Mouse (Mus musculus): ENCODE results near the gene Dclk2.
A peak's percentile ranks its signal among the peaks of the same experiment; 100 is the strongest.

Dclk2 gene

GRCm38 (mm10) chr3:86894491-86894890 lies 26.2 kb downstream of the Dclk2 start:
- no peak for DNase-seq (ENCODE audit: low read depth, low spot score)

- DNase-seq (ENCODE audit: low read depth, low spot score): no peak
Measured at GRCm38 (mm10) chr3:86887512-86887911, 33.1 kb downstream of the Dclk2 start.

- no peak for DNase-seq (ENCODE audit: low read depth, low spot score)
Measured at GRCm38 (mm10) chr3:86885180-86885579, 35.5 kb downstream of the Dclk2 start.

GRCm38 (mm10) chr3:86884481-86884880 lies 36.2 kb downstream of the Dclk2 start:
- peak; percentile 89 for DNase-seq (ENCODE audit: low read depth, low spot score)

DNA sequence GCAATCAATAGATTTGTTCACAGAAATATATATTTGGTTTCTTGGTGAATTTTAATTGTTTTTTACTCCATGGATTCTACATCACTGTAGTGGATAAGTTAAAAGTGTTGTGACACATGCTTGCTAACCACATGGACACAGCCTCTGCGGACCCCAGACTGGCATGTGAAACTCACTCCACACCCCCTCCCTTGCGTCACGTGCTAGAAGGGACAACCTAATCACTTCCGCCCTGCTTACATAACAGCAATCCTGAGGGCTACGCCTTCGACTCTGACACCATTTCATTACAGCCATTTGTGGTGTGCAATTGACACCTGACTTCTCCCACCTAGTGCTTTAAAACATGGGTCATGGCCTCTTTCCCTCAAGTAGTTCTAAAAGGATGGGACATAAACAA lies 36.7 kb downstream of the Dclk2 start:
- DNase-seq (ENCODE audit: low read depth, low spot score): no peak

- no peak for DNase-seq (ENCODE audit: low read depth, low spot score)
Measured at GRCm38 (mm10) chr3:86875912-86876311, 44.7 kb downstream of the Dclk2 start.

DNA sequence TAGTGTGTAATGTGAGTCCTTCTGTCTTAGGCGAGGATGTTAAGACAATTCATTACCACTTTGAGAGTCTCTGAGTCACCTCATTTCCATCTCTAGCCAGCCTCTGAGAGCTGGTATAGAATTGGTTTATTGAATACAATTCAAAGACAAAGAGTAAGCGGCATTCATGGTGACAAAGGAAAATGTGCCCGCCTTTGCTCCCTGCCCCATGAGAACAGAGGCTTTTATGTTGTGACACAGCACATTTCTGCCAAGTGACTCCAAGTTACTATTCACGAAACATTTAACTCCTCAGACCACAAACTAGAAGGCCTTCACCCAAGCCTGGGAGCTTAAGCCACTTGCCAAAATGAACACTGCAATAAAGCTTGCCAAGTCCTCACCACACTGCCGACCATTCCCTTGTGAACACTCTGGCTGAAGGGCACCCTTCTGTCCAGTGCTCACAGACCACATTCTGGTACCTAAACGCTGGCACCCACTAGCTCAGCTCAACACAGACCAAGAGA lies 47.5 kb downstream of the Dclk2 start:
- DNase-seq (ENCODE audit: low read depth, low spot score): no peak

DNA sequence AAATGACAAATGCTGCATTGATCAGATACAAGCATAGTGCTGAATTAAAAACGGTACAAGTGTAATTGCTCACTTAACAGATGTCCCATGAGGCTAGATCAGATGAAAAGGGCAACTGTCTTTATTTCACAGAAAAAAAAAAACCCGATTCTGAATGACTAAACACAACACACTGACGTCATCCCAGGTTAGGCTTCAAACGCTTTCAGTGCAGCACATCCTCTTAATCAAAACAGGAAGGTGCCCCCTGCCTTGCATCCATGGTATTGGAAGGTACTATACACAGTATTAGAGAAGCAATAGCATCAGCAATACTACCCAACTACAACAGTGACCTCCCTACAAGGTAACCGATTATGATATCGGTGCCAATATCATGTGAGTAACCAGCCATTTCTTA lies 49.7 kb downstream of the Dclk2 start:
- no peak for DNase-seq (ENCODE audit: low read depth, low spot score)

- no peak for DNase-seq (ENCODE audit: low read depth, low spot score)
Measured at GRCm38 (mm10) chr3:86870411-86870810, 50.2 kb downstream of the Dclk2 start.

- DNase-seq (ENCODE audit: low read depth, low spot score): no peak
Measured at GRCm38 (mm10) chr3:86868721-86869120, 51.9 kb downstream of the Dclk2 start.

DNA sequence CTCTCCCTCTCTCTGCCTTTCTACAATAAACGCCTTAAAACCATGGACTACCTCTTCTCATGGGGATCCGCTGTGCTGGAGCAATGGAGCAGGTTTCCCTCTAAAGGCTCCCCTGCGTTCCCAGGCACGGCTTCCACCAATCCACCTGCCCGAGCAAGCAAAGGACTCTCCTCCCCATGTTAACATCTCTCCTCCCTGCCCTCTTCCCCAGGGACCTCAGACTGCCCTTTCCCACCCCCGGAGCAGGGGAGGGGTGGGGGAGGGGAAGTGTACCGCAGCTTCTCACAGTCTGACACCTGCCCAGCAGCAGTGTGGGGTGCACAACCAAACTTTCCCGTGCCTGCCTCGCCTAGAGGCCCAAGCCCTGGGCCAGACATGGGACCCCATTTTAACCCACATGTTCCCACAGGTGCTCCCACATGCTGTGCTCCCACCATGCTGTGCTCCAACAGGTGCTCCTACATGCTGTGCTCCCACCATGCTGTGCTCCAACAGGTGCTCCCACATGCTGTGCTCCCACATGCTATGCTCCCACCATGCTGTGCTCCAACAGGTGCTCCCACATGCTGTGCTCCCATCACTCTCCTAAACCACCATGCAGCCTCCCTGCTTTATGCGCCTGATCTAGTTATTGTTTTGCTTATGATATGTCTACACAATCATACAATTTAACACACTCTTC lies 57.2 kb downstream of the Dclk2 start:
- DNase-seq (ENCODE audit: low read depth, low spot score): peak; percentile 40

GRCm38 (mm10) chr3:86862939-86863311 lies 57.7 kb downstream of the Dclk2 start:
- DNase-seq (ENCODE audit: low read depth, low spot score): peak; percentile 89

GRCm38 (mm10) chr3:86862245-86862938 lies 58.3 kb downstream of the Dclk2 start:
- DNase-seq (ENCODE audit: low read depth, low spot score): no peak

- no peak for DNase-seq (ENCODE audit: low read depth, low spot score)
Measured at GRCm38 (mm10) chr3:86859791-86860190, 60.9 kb downstream of the Dclk2 start.

GRCm38 (mm10) chr3:86858699-86859098 lies 62.0 kb downstream of the Dclk2 start:
- no peak for DNase-seq (ENCODE audit: low read depth, low spot score)

GRCm38 (mm10) chr3:86857833-86858398 lies 62.7 kb downstream of the Dclk2 start:
- DNase-seq (ENCODE audit: low read depth, low spot score): no peak

DNA sequence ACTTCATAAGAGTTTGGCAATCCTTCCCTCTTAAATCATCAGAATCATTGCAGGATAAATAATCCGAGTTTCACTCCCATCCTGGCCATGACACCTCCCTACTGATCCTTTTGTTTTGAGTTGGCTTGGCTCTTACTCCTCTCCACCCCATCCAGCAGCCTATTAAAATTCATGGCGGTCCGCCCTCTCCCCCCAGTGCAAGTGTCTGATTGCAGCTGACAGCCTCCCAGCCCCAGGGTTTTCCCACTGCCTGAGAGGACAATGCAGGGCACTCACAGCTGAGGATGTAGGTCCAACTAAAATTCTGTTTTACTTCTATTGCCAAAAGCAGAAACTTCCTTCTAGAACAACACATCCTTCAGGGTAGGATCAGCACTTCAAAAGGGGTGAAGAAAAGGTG lies 67.8 kb downstream of the Dclk2 start:
- peak; percentile 56 for DNase-seq (ENCODE audit: low read depth, low spot score)

DNA sequence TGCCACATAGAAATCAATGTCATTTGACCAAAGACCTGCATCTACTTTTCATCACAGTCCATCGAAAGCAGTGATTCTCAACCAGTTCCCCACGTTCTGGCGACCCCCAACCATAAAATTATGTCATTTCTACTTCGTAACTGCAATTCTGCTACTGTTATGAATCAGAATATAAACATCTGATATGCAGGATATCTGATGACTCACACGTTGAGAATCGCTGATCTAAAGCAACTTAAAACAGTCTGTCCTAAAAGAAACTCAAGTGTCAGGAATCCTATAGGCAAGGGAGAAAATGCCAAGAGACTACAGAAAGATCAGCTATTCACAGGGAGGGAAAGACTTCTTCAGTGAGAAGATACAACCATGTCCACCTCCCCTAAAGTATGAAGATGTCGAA lies 69.5 kb downstream of the Dclk2 start:
- DNase-seq (ENCODE audit: low read depth, low spot score): no peak

DNA sequence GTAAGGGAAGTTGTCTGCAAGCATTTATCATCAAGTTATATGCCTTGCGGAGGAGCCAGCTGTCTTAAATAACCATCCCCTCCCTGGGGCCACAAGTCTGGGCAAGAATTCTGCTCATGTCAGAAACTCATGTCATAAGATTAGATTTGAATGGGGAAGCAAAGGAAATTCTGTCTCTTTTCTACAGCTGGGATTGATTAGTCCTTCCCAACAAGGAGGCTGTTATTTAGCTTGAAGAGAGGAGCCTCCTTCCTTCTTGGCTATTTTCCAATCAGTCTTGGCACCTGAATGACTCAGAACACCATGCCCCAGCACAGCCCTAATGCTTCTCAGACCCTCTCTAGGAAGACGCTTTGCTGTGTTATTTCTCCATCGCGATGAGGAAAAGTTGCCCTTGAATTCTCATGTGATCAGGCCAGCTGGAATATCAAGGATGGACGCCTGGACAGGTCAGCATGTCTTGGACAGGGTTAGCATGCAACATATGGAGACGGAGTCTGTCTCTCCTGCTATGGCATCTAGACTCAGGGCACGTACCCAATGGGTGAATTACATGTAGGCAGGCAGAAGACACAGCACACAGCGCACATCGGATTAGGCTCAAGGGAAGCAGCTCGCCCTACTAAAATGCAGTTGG lies 70.1 kb downstream of the Dclk2 start:
- DNase-seq (ENCODE audit: low read depth, low spot score): no peak

GRCm38 (mm10) chr3:86849337-86849736 lies 71.3 kb downstream of the Dclk2 start:
- DNase-seq (ENCODE audit: low read depth, low spot score): no peak

DNA sequence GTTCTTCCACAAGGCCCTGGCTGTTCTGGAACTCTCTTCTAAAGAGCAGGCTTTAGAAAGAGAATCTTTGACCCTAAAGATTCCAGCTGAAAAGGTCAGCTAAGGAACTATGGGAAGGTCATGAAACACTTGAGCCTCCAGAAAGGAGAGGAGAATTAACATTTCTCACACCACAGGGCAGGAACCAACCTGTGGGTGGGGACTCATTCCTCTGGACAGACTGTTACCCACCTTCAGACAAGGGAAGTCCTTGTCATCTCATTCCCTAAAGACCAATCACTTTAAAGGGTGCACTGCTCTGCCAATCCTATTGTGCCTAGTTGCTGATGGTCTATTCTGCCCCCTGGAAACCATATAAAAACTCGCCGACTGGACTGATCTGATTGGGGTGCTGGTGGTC lies 73.1 kb downstream of the Dclk2 start:
- DNase-seq (ENCODE audit: low read depth, low spot score): peak; percentile 82

DNA sequence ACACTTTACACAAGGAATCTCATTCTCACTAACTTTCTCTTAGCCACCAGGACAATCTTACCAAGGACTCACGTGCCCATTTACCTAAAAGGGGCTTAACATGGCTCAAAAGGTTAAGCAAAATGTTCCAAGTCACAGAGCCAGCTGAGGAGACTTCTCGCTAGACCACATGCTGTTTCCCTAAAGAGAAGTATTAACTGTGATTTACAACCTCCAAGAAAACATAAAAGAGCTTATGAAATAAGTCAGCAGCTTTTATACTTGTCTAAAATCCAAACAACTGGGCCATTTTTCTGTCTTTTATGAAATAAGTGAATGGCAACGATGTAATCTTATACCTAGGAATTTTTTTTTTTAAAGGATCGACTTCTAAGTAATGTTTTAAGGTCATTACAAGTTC lies 74.6 kb downstream of the Dclk2 start:
- no peak for DNase-seq (ENCODE audit: low read depth, low spot score)
